Mouse (Mus musculus) liver, embryonic 14.5 days (tissue): ENCODE measurements around the gene Nmnat2. TPM values are rescaled to one million over a fixed set of nuclear protein-coding genes. Genes with fewer than 3 reads are reported as not detected.

Experiments used
- ATAC-seq: fragments of 200-750 bp; cut with Nextera tagmentation; 2 replicates; pipeline ENCODE4 v1.8.0; 2017; ENCODE audit warnings: moderate number of reproducible peaks, mild to moderate bottlenecking, moderate library complexity; ENCODE audit not compliant: insufficient read depth
- DNase-seq, 3 experiments: peaks; one replicate each; pipeline ENCODE4 v3.0.0-alpha.2; 2012 to 2013; ENCODE audit warnings: low read depth in 3 of 3, low spot score in 3 of 3
- H3K27ac ChIP-seq: fragments of 300-500 bp; sonication (generic); 2 replicates; pipeline ENCODE4 v1.5.1; 2014; ENCODE audit warnings: moderate library complexity, mild to moderate bottlenecking, control low read depth, inconsistent platforms
- H3K27me3 ChIP-seq: fragments of 300-500 bp; sonication (generic); 2 replicates; pipeline ENCODE4 v1.6.1; 2014; ENCODE audit warnings: mild to moderate bottlenecking, low read length, moderate library complexity; ENCODE audit not compliant: control insufficient read depth, insufficient read depth
- H3K36me3 ChIP-seq: fragments of 300-500 bp; sonication (generic); replicated peaks from 2 replicates; pipeline ENCODE4 v1.6.1; 2014; ENCODE audit warnings: low read depth; ENCODE audit not compliant: control insufficient read depth, insufficient read depth
- H3K4me1 ChIP-seq, 2 experiments: fragments of 200-500 bp in 1 of 2; fragments of 300-500 bp in 1 of 2; sonication (generic) in 1 of 2; replicated peaks; 2 replicates each; pipeline ENCODE4 v1.6.1; 2012 to 2014; ENCODE audit warnings: antibody characterized with exemption in 1 of 2, inconsistent platforms in 1 of 2, low read length in 1 of 2; ENCODE audit not compliant: control insufficient read depth in 2 of 2, insufficient read depth in 2 of 2
- H3K4me2 ChIP-seq: fragments of 300-500 bp; sonication (generic); 2 replicates; pipeline ENCODE4 v1.6.1; 2014; ENCODE audit warnings: low read depth, mild to moderate bottlenecking, control low read depth, moderate library complexity
- H3K4me3 ChIP-seq, 2 experiments: fragments of 200-500 bp in 1 of 2; fragments of 300-500 bp in 1 of 2; sonication (generic) in 1 of 2; 2 replicates each; pipeline ENCODE4 v1.5.1; 2012 to 2014; ENCODE audit warnings: low read depth in 2 of 2, low read length in 2 of 2, mild to moderate bottlenecking in 2 of 2, control low read depth in 1 of 2, inconsistent platforms in 1 of 2, moderate library complexity in 1 of 2; ENCODE audit not compliant: insufficient read depth in 1 of 2
- H3K9ac ChIP-seq: fragments of 300-500 bp; sonication (generic); replicated peaks from 2 replicates; pipeline ENCODE4 v1.6.1; 2014; ENCODE audit warnings: mild to moderate bottlenecking, control low read depth, moderate library complexity
- H3K9me3 ChIP-seq: fragments of 300-500 bp; sonication (generic); 2 replicates; pipeline ENCODE4 v1.6.1; 2016; ENCODE audit warnings: low read length, mixed read lengths; ENCODE audit not compliant: control insufficient read depth
- CTCF ChIP-seq: IDR thresholded peaks from 2 replicates; pipeline ENCODE4 v1.5.1; 2016; ENCODE audit warnings: antibody characterized with exemption, low read depth, control low read depth
- EP300 ChIP-seq: IDR thresholded peaks from 2 replicates; pipeline ENCODE4 v1.6.1; 2016; ENCODE audit warnings: antibody characterized with exemption, low read depth
- WGBS: fragments of 180-500 bp; shearing (Covaris S2); extraction: QIAGEN DNeasy Blood & Tissue Kit; methylation state at CpG from one replicate; pipeline ENCODE4 v1.1.7; 2014; ENCODE audit not compliant: insufficient replicate concordance; 5-methylcytosine and 5-hydroxymethylcytosine counted together
- polyA plus RNA-seq, 2 experiments: library from polyadenylated mRNA; depleted of rRNA in 1 of 2; stranded (reverse) in 1 of 2; unstranded in 1 of 2; fragments of >200 nt; fragmentation: Nextera tagmentation in 1 of 2; extraction: Ambion mirVana in 1 of 2; gene quantifications; 2 replicates each; pipeline versions ENCODE4 v1.2.1 to v1.2.3; 2012 to 2014

Nmnat2 gene
- polyA plus RNA-seq, 2 experiments = 0.02 to 0.09 TPM

DNA sequence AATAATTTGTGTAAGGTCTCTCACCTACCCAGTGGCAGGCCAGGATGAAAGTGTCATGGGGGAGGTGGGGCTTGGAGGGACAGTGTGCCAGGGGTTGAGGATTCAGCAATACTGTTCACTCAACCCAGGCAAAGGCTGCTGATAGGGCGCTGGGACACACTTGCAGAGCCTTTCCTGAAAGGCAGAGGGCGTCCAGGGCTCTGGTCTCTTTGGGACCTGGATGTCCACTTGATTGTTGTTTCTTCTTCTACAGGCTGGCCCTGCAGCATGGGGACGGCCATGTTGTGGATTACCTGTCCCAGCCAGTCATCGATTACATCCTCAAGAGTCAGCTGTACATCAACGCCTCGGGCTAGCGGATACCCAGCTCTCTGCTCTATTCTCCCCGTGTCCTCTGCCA lies 160.5 kb downstream of the Nmnat2 start:
- H3K4me3 ChIP-seq = no peak overlapping the region
- ATAC-seq = no peak
- TF ChIP-seq CTCF = 0 out of 2 replicates have a peak, but pooled peaks have one; percentile 26
- no peak for TF ChIP-seq EP300
- H3K4me1 ChIP-seq = no peaks in the 10 kb centered on the region
- no peaks in the 10 kb centered on the region for H3K9me3 ChIP-seq
- no peaks in the 10 kb centered on the region for H3K36me3 ChIP-seq
- no peak overlapping the region for H3K27ac ChIP-seq
- H3K27me3 ChIP-seq = no peaks in the 10 kb centered on the region
- 64% methylated on average over 8 of the region's 8 CpGs for WGBS
- no peak for DNase-seq
- no peak overlapping the region for H3K4me2 ChIP-seq
- no peak overlapping the region for H3K9ac ChIP-seq

DNA sequence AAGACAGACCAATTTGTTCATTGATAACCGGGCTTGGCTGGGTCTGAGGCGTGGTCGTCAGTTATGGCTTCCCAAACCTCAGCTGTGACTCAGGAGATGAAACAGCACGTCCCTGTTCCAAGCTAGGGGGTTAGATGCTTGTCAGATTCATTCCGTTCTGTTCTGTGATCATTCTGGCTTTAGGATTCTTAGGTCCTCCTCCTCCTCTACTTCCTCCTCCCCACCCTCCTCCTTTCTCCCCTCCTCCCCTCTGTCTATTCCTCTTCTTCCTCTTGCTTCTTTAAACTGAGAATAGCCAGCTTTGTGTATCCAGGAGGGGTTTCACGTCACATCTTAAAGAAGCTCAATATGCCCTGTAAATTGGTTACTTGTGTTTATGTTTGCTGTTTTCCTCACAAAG lies 165.8 kb downstream of the Nmnat2 start:
- 38% methylated on average over 6 of the region's 6 CpGs for WGBS
- no peaks in the 10 kb centered on the region for H3K36me3 ChIP-seq
- no peak overlapping the region for H3K4me2 ChIP-seq
- H3K27me3 ChIP-seq = no peaks in the 10 kb centered on the region
- DNase-seq (no peak), ATAC-seq (no peak)
- peaks cover 0 to 2% of the 10 kb centered on the region in 2 experiments; a peak in 2 of 4 replicates for H3K4me1 ChIP-seq
- no peak overlapping the region for H3K27ac ChIP-seq
- no peak overlapping the region for H3K4me3 ChIP-seq
- no peak for TF ChIP-seq EP300
- no peak for TF ChIP-seq CTCF
- H3K9ac ChIP-seq = no peak overlapping the region
- no peaks in the 10 kb centered on the region for H3K9me3 ChIP-seq

DNA sequence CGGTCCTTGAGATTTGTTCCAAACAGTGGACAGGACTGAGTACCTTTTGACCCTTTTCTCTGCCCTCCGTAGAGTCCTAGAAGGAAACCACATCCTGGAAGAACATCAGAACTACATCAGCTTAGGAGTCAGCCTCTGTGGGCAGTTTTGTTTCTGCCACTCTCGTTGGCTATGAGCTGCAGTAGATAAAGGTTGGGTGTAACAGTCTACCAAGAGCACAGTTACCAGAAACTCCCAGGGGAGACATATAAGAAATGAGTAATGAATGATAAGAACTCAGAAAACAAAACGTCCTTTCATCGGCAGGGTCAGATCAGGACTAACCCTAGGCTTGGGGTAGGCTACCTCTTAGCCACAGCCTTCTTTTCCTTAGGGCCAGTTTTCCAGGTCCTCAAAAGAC lies 166.5 kb downstream of the Nmnat2 start:
- Histone ChIP-seq H3K36me3 (no peaks in the 10 kb centered on the region), H3K27me3 (no peaks in the 10 kb centered on the region), H3K4me3 (no peak overlapping the region), H3K4me1 (peaks cover 0 to 2% of the 10 kb centered on the region in 2 experiments; a peak in 2 of 4 replicates), H3K9ac (no peak overlapping the region), H3K27ac (no peak overlapping the region), H3K4me2 (no peak overlapping the region), H3K9me3 (no peaks in the 10 kb centered on the region)
- ATAC-seq (no peak), DNase-seq (no peak)
- 25% methylated on average over 5 of the region's 5 CpGs for WGBS
- TF ChIP-seq CTCF (no peak), EP300 (no peak)

DNA sequence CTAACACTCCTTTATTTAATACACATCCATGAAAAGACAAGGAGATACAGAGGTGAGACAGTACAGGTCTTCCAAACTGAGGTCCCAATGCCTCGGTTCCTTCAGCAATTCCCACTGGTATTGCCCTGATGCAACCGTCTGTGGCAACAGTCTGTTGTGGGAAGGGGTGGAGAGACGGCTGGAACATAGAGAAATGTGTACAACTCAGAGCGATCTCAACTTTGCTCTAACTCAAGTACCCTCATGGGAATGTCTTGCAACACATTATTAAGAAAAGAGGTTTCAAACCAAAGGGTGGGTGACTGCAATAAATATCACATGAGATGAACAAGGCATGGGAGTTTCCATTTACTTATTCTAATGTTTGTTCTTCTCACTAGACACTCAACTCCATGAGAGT lies 168.0 kb downstream of the Nmnat2 start:
- no peaks in the 10 kb centered on the region for H3K36me3 ChIP-seq
- 64% methylated on average over 4 of the region's 4 CpGs for WGBS
- ATAC-seq (no peak), DNase-seq (no peak)
- TF ChIP-seq EP300 (no peak), CTCF (no peak)
- no peaks in the 10 kb centered on the region for H3K9me3 ChIP-seq
- no peak overlapping the region for H3K27ac ChIP-seq
- H3K27me3 ChIP-seq = no peaks in the 10 kb centered on the region
- no peak overlapping the region for H3K4me3 ChIP-seq
- no peak overlapping the region for H3K4me2 ChIP-seq
- peaks cover 0 to 2% of the 10 kb centered on the region in 2 experiments; a peak in 2 of 4 replicates for H3K4me1 ChIP-seq
- no peak overlapping the region for H3K9ac ChIP-seq

DNA sequence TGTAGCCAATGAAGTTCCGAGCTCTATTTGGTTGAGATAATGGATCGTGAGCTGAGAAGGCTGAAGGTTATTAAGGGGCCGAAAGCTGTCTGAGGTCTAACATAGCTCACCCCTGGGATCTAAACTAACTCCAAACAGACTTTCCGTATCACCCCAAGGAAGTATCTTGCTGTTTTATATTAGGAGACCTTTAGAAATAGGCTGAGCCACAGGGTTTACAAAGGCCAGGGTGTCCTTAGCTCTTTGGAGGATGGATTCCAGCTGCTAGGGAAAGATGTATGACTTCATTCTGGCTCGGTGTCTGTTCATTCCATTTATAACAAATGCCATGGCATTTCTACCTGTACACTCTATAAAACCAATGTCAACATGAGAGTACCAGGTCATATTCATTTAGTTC lies 169.7 kb downstream of the Nmnat2 start:
- H3K27ac ChIP-seq = no peak overlapping the region
- H3K4me1 ChIP-seq = peaks cover 0 to 2% of the 10 kb centered on the region in 2 experiments; a peak in 2 of 4 replicates
- no peak for DNase-seq
- WGBS = 73% methylated on average over 5 of the region's 5 CpGs
- H3K4me3 ChIP-seq = no peak overlapping the region
- no peaks in the 10 kb centered on the region for H3K9me3 ChIP-seq
- H3K9ac ChIP-seq = no peak overlapping the region
- no peaks in the 10 kb centered on the region for H3K27me3 ChIP-seq
- ATAC-seq = no peak
- no peaks in the 10 kb centered on the region for H3K36me3 ChIP-seq
- TF ChIP-seq EP300 = no peak
- TF ChIP-seq CTCF = no peak
- no peak overlapping the region for H3K4me2 ChIP-seq
